Mouse (Mus musculus): ENCODE results near the gene Ehbp1l1. TPM values are rescaled to one million over a fixed set of nuclear protein-coding genes. Genes with fewer than 3 reads are reported as not detected.

The Ehbp1l1 gene
- polyA plus RNA-seq (2015; fragmentation: Nextera tagmentation; extraction: Ambion mirVana) = 20.4 and 21.2 TPM in 2 replicates

- Histone ChIP-seq H3K27ac (peak within 1 kb of the TSS; percentile 70), H3K36me3 (peaks cover 42% of the 10 kb centered on the region), H3K4me2 (replicated peaks) (peak within 1 kb of the TSS; percentile 99), H3K4me3 (peak within 1 kb of the TSS; percentile 97), H3K4me1 (peaks cover 57% of the 10 kb centered on the region), H3K9ac (peak within 1 kb of the TSS; percentile 76), H3K9me3 (no peaks in the 10 kb centered on the region), H3K27me3 (no peaks in the 10 kb centered on the region)
- no peak for ATAC-seq (ENCODE audit: low FRiP score, low read depth)
- 12% methylated on average over 49 of the region's 49 CpGs for whole genome bisulfite sequencing
Measured at GRCm38 (mm10) chr19:5725767-5726515, at the start of gene Ehbp1l1. Gene Ehbp1l1, minus strand, starts transcription at chr19:5726317.

GRCm38 (mm10) chr19:5770925-5771860, 45.1 kb upstream of the Ehbp1l1 start, which contains the start of gene Scyl1:
Gene Scyl1, minus strand, starts transcription at chr19:5771419.
- under 1% methylated on average over 64 of the region's 64 CpGs for WGBS
- Histone ChIP-seq H3K9me3 (no peaks in the 10 kb centered on the region), H3K4me1 (peaks cover 20% of the 10 kb centered on the region), H3K4me3 (peak within 1 kb of the TSS; percentile 81), H3K4me2 (replicated peaks) (peak within 1 kb of the TSS; percentile 93), H3K36me3 (peaks cover 39% of the 10 kb centered on the region), H3K9ac (peak within 1 kb of the TSS; percentile 90), H3K27ac (peak within 1 kb of the TSS; percentile 83; the same call in 1 of the 2 replicates), H3K27me3 (no peaks in the 10 kb centered on the region)
- ATAC-seq (ENCODE audit: low FRiP score, low read depth) = peak; percentile 94

- Histone ChIP-seq H3K4me3 (peak overlapping the region; percentile 81), H3K27ac (peak overlapping the region; percentile 83; the same call in 1 of the 2 replicates), H3K4me1 (peaks cover 20% of the 10 kb centered on the region), H3K36me3 (peaks cover 48% of the 10 kb centered on the region), H3K9ac (peak overlapping the region; percentile 90), H3K27me3 (no peaks in the 10 kb centered on the region), H3K4me2 (replicated peaks) (peak overlapping the region; percentile 93), H3K9me3 (no peaks in the 10 kb centered on the region)
- ATAC-seq (ENCODE audit: low FRiP score, low read depth) = no peak
- 44% methylated on average over 9 of the region's 9 CpGs for WGBS
Measured at GRCm38 (mm10) chr19:5770311-5770710, 44.2 kb upstream of the Ehbp1l1 start.

- Histone ChIP-seq H3K36me3 (peaks cover 74% of the 10 kb centered on the region), H3K4me1 (peaks cover 20% of the 10 kb centered on the region), H3K9ac (0 out of 2 replicates have a peak overlapping the region, but pooled peaks have one; percentile 26), H3K4me3 (no peak overlapping the region), H3K4me2 (replicated peaks) (no peak overlapping the region), H3K27ac (no peak overlapping the region), H3K27me3 (no peaks in the 10 kb centered on the region), H3K9me3 (no peaks in the 10 kb centered on the region)
- no peak for ATAC-seq (ENCODE audit: low FRiP score, low read depth)
- 91% methylated on average over 4 of the region's 4 CpGs for WGBS
Measured at GRCm38 (mm10) chr19:5767271-5767670, 41.2 kb upstream of the Ehbp1l1 start.

GRCm38 (mm10) chr19:5763163-5763562, 37.0 kb upstream of the Ehbp1l1 start:
- Histone ChIP-seq H3K9me3 (no peaks in the 10 kb centered on the region), H3K27ac (no peak overlapping the region), H3K36me3 (peaks cover 96% of the 10 kb centered on the region), H3K9ac (no peak overlapping the region), H3K4me3 (no peak overlapping the region), H3K4me2 (replicated peaks) (no peak overlapping the region), H3K27me3 (peaks cover 5% of the 10 kb centered on the region), H3K4me1 (no peaks in the 10 kb centered on the region)
- 94% methylated on average over 6 of the region's 6 CpGs for WGBS
- ATAC-seq (ENCODE audit: low FRiP score, low read depth) = no peak

GRCm38 (mm10) chr19:5758878-5759403, 32.8 kb upstream of the Ehbp1l1 start:
- Histone ChIP-seq H3K27ac (no peak overlapping the region), H3K36me3 (peaks cover 94% of the 10 kb centered on the region), H3K9me3 (no peaks in the 10 kb centered on the region), H3K4me2 (replicated peaks) (no peak overlapping the region), H3K27me3 (peaks cover 48% of the 10 kb centered on the region), H3K9ac (no peak overlapping the region), H3K4me1 (peaks cover 16% of the 10 kb centered on the region), H3K4me3 (no peak overlapping the region)
- 91% methylated on average over 14 of the region's 14 CpGs for WGBS
- ATAC-seq (ENCODE audit: low FRiP score, low read depth) = no peak

- 14% methylated on average over 36 of the region's 36 CpGs for WGBS
- Histone ChIP-seq H3K27ac (no peak overlapping the region), H3K36me3 (peaks cover 92% of the 10 kb centered on the region), H3K4me2 (replicated peaks) (peak overlapping the region; percentile 47), H3K9ac (peak overlapping the region; percentile 46), H3K9me3 (no peaks in the 10 kb centered on the region), H3K4me3 (peak overlapping the region; percentile 19; the same call in 1 of the 2 replicates), H3K27me3 (peaks cover 65% of the 10 kb centered on the region), H3K4me1 (peaks cover 16% of the 10 kb centered on the region)
- ATAC-seq (ENCODE audit: low FRiP score, low read depth) = no peak
Measured at GRCm38 (mm10) chr19:5756991-5757636, 31.0 kb upstream of the Ehbp1l1 start.

- peaks cover 92% of the 10 kb centered on the region for H3K36me3 ChIP-seq
- WGBS = 12% methylated on average over 28 of the region's 29 CpGs
- peak overlapping the region; percentile 46 for H3K9ac ChIP-seq
- peak overlapping the region; percentile 47 for H3K4me2 ChIP-seq (replicated peaks)
- H3K9me3 ChIP-seq = no peaks in the 10 kb centered on the region
- peaks cover 21% of the 10 kb centered on the region for H3K4me1 ChIP-seq
- peak; percentile 34; the same call in 1 of the 2 replicates for ATAC-seq (ENCODE audit: low FRiP score, low read depth)
- H3K27ac ChIP-seq = no peak overlapping the region
- peak overlapping the region; percentile 19; the same call in 1 of the 2 replicates for H3K4me3 ChIP-seq
- H3K27me3 ChIP-seq = peaks cover 71% of the 10 kb centered on the region
Measured at GRCm38 (mm10) chr19:5756321-5756985, 30.3 kb upstream of the Ehbp1l1 start.

GRCm38 (mm10) chr19:5751742-5752141, 25.6 kb upstream of the Ehbp1l1 start:
- Histone ChIP-seq H3K4me1 (peaks cover 21% of the 10 kb centered on the region), H3K4me2 (replicated peaks) (peak overlapping the region; percentile 39), H3K27me3 (peaks cover 96% of the 10 kb centered on the region), H3K9me3 (no peaks in the 10 kb centered on the region), H3K36me3 (peaks cover 85% of the 10 kb centered on the region), H3K9ac (no peak overlapping the region), H3K4me3 (no peak overlapping the region), H3K27ac (no peak overlapping the region)
- peak; percentile 12; the same call in 1 of the 2 replicates for ATAC-seq (ENCODE audit: low FRiP score, low read depth)
- WGBS = 8% methylated on average over 19 of the region's 20 CpGs

- Histone ChIP-seq H3K27ac (no peak overlapping the region), H3K27me3 (peaks cover 96% of the 10 kb centered on the region), H3K36me3 (peaks cover 81% of the 10 kb centered on the region), H3K4me2 (replicated peaks) (peak overlapping the region; percentile 39), H3K4me1 (peaks cover 21% of the 10 kb centered on the region), H3K9ac (0 out of 2 replicates have a peak overlapping the region, but pooled peaks have one; percentile 53), H3K4me3 (no peak overlapping the region), H3K9me3 (no peaks in the 10 kb centered on the region)
- ATAC-seq (ENCODE audit: low FRiP score, low read depth) = no peak
- WGBS = 6% methylated on average over 22 of the region's 22 CpGs
Measured at GRCm38 (mm10) chr19:5750951-5751350, 24.8 kb upstream of the Ehbp1l1 start.

GRCm38 (mm10) chr19:5749476-5749875, 23.4 kb upstream of the Ehbp1l1 start:
- no peak overlapping the region for H3K4me3 ChIP-seq
- no peak for ATAC-seq (ENCODE audit: low FRiP score, low read depth)
- WGBS = 84% methylated on average over 6 of the region's 6 CpGs
- peaks cover 36% of the 10 kb centered on the region for H3K4me1 ChIP-seq
- H3K9me3 ChIP-seq = no peaks in the 10 kb centered on the region
- H3K27me3 ChIP-seq = peaks cover 96% of the 10 kb centered on the region
- peaks cover 68% of the 10 kb centered on the region for H3K36me3 ChIP-seq
- H3K27ac ChIP-seq = no peak overlapping the region
- no peak overlapping the region for H3K9ac ChIP-seq
- no peak overlapping the region for H3K4me2 ChIP-seq (replicated peaks)
